Mouse (Mus musculus): ENCODE results near the gene Slc7a7. TPM values are rescaled to one million over a fixed set of nuclear protein-coding genes. Genes with fewer than 3 reads are reported as not detected.

Slc7a7 gene
- polyA plus RNA-seq, 1 experiment from 2014 or later: 2.6 TPM

- Histone ChIP-seq H3K4me3 (ENCODE audit: low read depth, low read length) (peak overlapping the region; percentile 52; the same call in 1 of the 2 replicates), H3K36me3 (ENCODE audit: control insufficient read depth, insufficient read depth, low read length) (peaks cover 5% of the 10 kb centered on the region; the same call in 1 of the 2 replicates), H3K4me1 (ENCODE audit: control insufficient read depth, insufficient read depth, low read length) (peaks cover 8% of the 10 kb centered on the region; the same call in 1 of the 2 replicates), H3K27me3 (ENCODE audit: control insufficient read depth, insufficient read depth, low read length) (0 out of 2 replicates have a peak, but pooled peaks cover 3% of the 10 kb centered on the region), H3K4me2 (ENCODE audit: low read depth, low read length) (peak overlapping the region; percentile 63), H3K9ac (replicated peaks; ENCODE audit: low read depth, low read length) (peak overlapping the region; percentile 77; the same call in 1 of the 2 replicates), H3K27ac (ENCODE audit: low read depth, low read length) (no peak overlapping the region; the same call in 1 of the 2 replicates), H3K9me3 (ENCODE audit: control insufficient read depth, low read length) (no peaks in the 10 kb centered on the region)
- 79% methylated on average over 12 of the region's 12 CpGs for WGBS
- ATAC-seq (ENCODE audit: low read depth): no peak
Measured at GRCm38 (mm10) chr14:54433941-54434531, 16.5 kb upstream of the Slc7a7 start.

GRCm38 (mm10) chr14:54432837-54433830, 15.6 kb upstream of the Slc7a7 start:
- Histone ChIP-seq H3K4me3 (ENCODE audit: low read depth, low read length) (peak overlapping the region; percentile 52), H3K9ac (replicated peaks; ENCODE audit: low read depth, low read length) (peak overlapping the region; percentile 77), H3K27ac (ENCODE audit: low read depth, low read length) (peak overlapping the region; percentile 35; the same call in 1 of the 2 replicates), H3K9me3 (ENCODE audit: control insufficient read depth, low read length) (no peaks in the 10 kb centered on the region), H3K4me2 (ENCODE audit: low read depth, low read length) (peak overlapping the region; percentile 63), H3K27me3 (ENCODE audit: control insufficient read depth, insufficient read depth, low read length) (0 out of 2 replicates have a peak, but pooled peaks cover 3% of the 10 kb centered on the region), H3K36me3 (ENCODE audit: control insufficient read depth, insufficient read depth, low read length) (peaks cover 5% of the 10 kb centered on the region; the same call in 1 of the 2 replicates), H3K4me1 (ENCODE audit: control insufficient read depth, insufficient read depth, low read length) (peaks cover 8% of the 10 kb centered on the region; the same call in 1 of the 2 replicates)
- WGBS: 44% methylated on average over 17 of the region's 17 CpGs
- 0 out of 2 replicates have a peak, but pooled peaks have one; percentile 15 for ATAC-seq (ENCODE audit: low read depth)

- ATAC-seq (ENCODE audit: low read depth): peak; percentile 23
- Histone ChIP-seq H3K4me2 (ENCODE audit: low read depth, low read length) (peak overlapping the region; percentile 63), H3K9me3 (ENCODE audit: control insufficient read depth, low read length) (no peaks in the 10 kb centered on the region), H3K36me3 (ENCODE audit: control insufficient read depth, insufficient read depth, low read length) (peaks cover 5% of the 10 kb centered on the region; the same call in 1 of the 2 replicates), H3K9ac (replicated peaks; ENCODE audit: low read depth, low read length) (peak overlapping the region; percentile 77), H3K4me3 (ENCODE audit: low read depth, low read length) (peak overlapping the region; percentile 52), H3K27ac (ENCODE audit: low read depth, low read length) (peak overlapping the region; percentile 79), H3K27me3 (ENCODE audit: control insufficient read depth, insufficient read depth, low read length) (0 out of 2 replicates have a peak, but pooled peaks cover 3% of the 10 kb centered on the region), H3K4me1 (ENCODE audit: control insufficient read depth, insufficient read depth, low read length) (peaks cover 12% of the 10 kb centered on the region; the same call in 1 of the 2 replicates)
- WGBS: 4% methylated on average over 54 of the region's 54 CpGs
Measured at GRCm38 (mm10) chr14:54432078-54432836, 14.7 kb upstream of the Slc7a7 start.

- ATAC-seq (ENCODE audit: low read depth): peak; percentile 18
- Histone ChIP-seq H3K27ac (ENCODE audit: low read depth, low read length) (peak within 1 kb of the TSS; percentile 79), H3K4me3 (ENCODE audit: low read depth, low read length) (peak within 1 kb of the TSS; percentile 52), H3K9ac (replicated peaks; ENCODE audit: low read depth, low read length) (peak within 1 kb of the TSS; percentile 77), H3K36me3 (ENCODE audit: control insufficient read depth, insufficient read depth, low read length) (peaks cover 5% of the 10 kb centered on the region; the same call in 1 of the 2 replicates), H3K9me3 (ENCODE audit: control insufficient read depth, low read length) (no peaks in the 10 kb centered on the region), H3K4me1 (ENCODE audit: control insufficient read depth, insufficient read depth, low read length) (peaks cover 13% of the 10 kb centered on the region; the same call in 1 of the 2 replicates), H3K4me2 (ENCODE audit: low read depth, low read length) (peak within 1 kb of the TSS; percentile 63), H3K27me3 (ENCODE audit: control insufficient read depth, insufficient read depth, low read length) (0 out of 2 replicates have a peak, but pooled peaks cover 3% of the 10 kb centered on the region)
- WGBS: under 1% methylated on average over 43 of the region's 49 CpGs
Measured at GRCm38 (mm10) chr14:54431334-54432077, 13.9 kb upstream of the Slc7a7 start, which contains the start of gene Mmp14. Gene Mmp14 (plus strand): TSS chr14:54431612.

- Histone ChIP-seq H3K9me3 (ENCODE audit: control insufficient read depth, low read length) (no peaks in the 10 kb centered on the region), H3K4me2 (ENCODE audit: low read depth, low read length) (peak overlapping the region; percentile 63), H3K4me1 (ENCODE audit: control insufficient read depth, insufficient read depth, low read length) (peaks cover 13% of the 10 kb centered on the region; the same call in 1 of the 2 replicates), H3K9ac (replicated peaks; ENCODE audit: low read depth, low read length) (peak overlapping the region; percentile 77), H3K4me3 (ENCODE audit: low read depth, low read length) (peak overlapping the region; percentile 52), H3K27me3 (ENCODE audit: control insufficient read depth, insufficient read depth, low read length) (0 out of 2 replicates have a peak, but pooled peaks cover 3% of the 10 kb centered on the region), H3K36me3 (ENCODE audit: control insufficient read depth, insufficient read depth, low read length) (peaks cover 5% of the 10 kb centered on the region; the same call in 1 of the 2 replicates), H3K27ac (ENCODE audit: low read depth, low read length) (peak overlapping the region; percentile 79)
- 4% methylated on average over 18 of the region's 18 CpGs for WGBS
- no peak for ATAC-seq (ENCODE audit: low read depth)
Measured at GRCm38 (mm10) chr14:54430406-54431145, 13.0 kb upstream of the Slc7a7 start.

GRCm38 (mm10) chr14:54429332-54430093, 11.9 kb upstream of the Slc7a7 start:
- H3K27ac ChIP-seq (ENCODE audit: low read depth, low read length): peak overlapping the region; percentile 28; the same call in 1 of the 2 replicates
- H3K4me2 ChIP-seq (ENCODE audit: low read depth, low read length): peak overlapping the region; percentile 7; the same call in 1 of the 2 replicates
- H3K9ac ChIP-seq (replicated peaks; ENCODE audit: low read depth, low read length): no peak overlapping the region
- H3K27me3 ChIP-seq (ENCODE audit: control insufficient read depth, insufficient read depth, low read length): 0 out of 2 replicates have a peak, but pooled peaks cover 3% of the 10 kb centered on the region
- peaks cover 13% of the 10 kb centered on the region; the same call in 1 of the 2 replicates for H3K4me1 ChIP-seq (ENCODE audit: control insufficient read depth, insufficient read depth, low read length)
- H3K36me3 ChIP-seq (ENCODE audit: control insufficient read depth, insufficient read depth, low read length): peaks cover 5% of the 10 kb centered on the region; the same call in 1 of the 2 replicates
- no peak for ATAC-seq (ENCODE audit: low read depth)
- no peaks in the 10 kb centered on the region for H3K9me3 ChIP-seq (ENCODE audit: control insufficient read depth, low read length)
- 62% methylated on average over 7 of the region's 7 CpGs for WGBS
- H3K4me3 ChIP-seq (ENCODE audit: low read depth, low read length): no peak overlapping the region

GRCm38 (mm10) chr14:54428421-54428820, 10.8 kb upstream of the Slc7a7 start:
- no peak overlapping the region for H3K4me3 ChIP-seq (ENCODE audit: low read depth, low read length)
- H3K36me3 ChIP-seq (ENCODE audit: control insufficient read depth, insufficient read depth, low read length): peaks cover 5% of the 10 kb centered on the region; the same call in 1 of the 2 replicates
- H3K9me3 ChIP-seq (ENCODE audit: control insufficient read depth, low read length): no peaks in the 10 kb centered on the region
- H3K27ac ChIP-seq (ENCODE audit: low read depth, low read length): no peak overlapping the region
- 0 out of 2 replicates have a peak, but pooled peaks cover 3% of the 10 kb centered on the region for H3K27me3 ChIP-seq (ENCODE audit: control insufficient read depth, insufficient read depth, low read length)
- no peak overlapping the region for H3K4me2 ChIP-seq (ENCODE audit: low read depth, low read length)
- no peak overlapping the region for H3K9ac ChIP-seq (replicated peaks; ENCODE audit: low read depth, low read length)
- 92% methylated on average over 5 of the region's 5 CpGs for WGBS
- ATAC-seq (ENCODE audit: low read depth): no peak
- peaks cover 13% of the 10 kb centered on the region; the same call in 1 of the 2 replicates for H3K4me1 ChIP-seq (ENCODE audit: control insufficient read depth, insufficient read depth, low read length)

All from neural tube, embryonic 14.5 days (tissue).